Mouse (Mus musculus) common myeloid progenitor, adult 5-6 weeks (primary cell): ENCODE measurements around the gene Tktl2. TPM values are rescaled to one million over a fixed set of nuclear protein-coding genes. Genes with fewer than 3 reads are reported as not detected.

Experiments used
- ATAC-seq: replicated peaks from 2 replicates; pipeline ENCODE4 v1.8.0; 2016; ENCODE audit warnings: low read depth, mild to moderate bottlenecking, moderate TSS enrichment, inconsistent platforms; ENCODE audit not compliant: poor library complexity, severe bottlenecking
- total RNA-seq: library from RNA; stranded (forward); fragments of 200-1000, 187-1606 nt; gene quantifications from 2 replicates; pipeline ENCODE4 v1.2.3, GENCODE M21; 2017

Tktl2 gene
- not detected in 2 replicates for total RNA-seq

GRCm38 (mm10) chr8:66511537-66511936 lies at the start of gene Tktl2:
Gene Tktl2, plus strand, starts transcription at chr8:66511756.
- no peak for ATAC-seq

- ATAC-seq = no peak
Measured at GRCm38 (mm10) chr8:66469821-66470220, 41.7 kb upstream of the Tktl2 start.

GRCm38 (mm10) chr8:66476880-66477279 lies 34.7 kb upstream of the Tktl2 start:
- ATAC-seq = no peak

- ATAC-seq = peak; percentile 91
Measured at GRCm38 (mm10) chr8:66486084-66486763, 25.3 kb upstream of the Tktl2 start, which contains the start of gene Tma16. Gene Tma16, minus strand, starts transcription at chr8:66486530.

GRCm38 (mm10) chr8:66488556-66488955 lies 23.0 kb upstream of the Tktl2 start:
- no peak for ATAC-seq

GRCm38 (mm10) chr8:66490624-66491023 lies 20.9 kb upstream of the Tktl2 start:
- ATAC-seq = peak; percentile 84

GRCm38 (mm10) chr8:66494496-66494895 lies 17.1 kb upstream of the Tktl2 start:
- no peak for ATAC-seq

GRCm38 (mm10) chr8:66495726-66496125 lies 15.8 kb upstream of the Tktl2 start:
- peak; percentile 87 for ATAC-seq

GRCm38 (mm10) chr8:66496998-66497577 lies 14.5 kb upstream of the Tktl2 start:
- ATAC-seq = peak; percentile 84

- no peak for ATAC-seq
Measured at GRCm38 (mm10) chr8:66503381-66503780, 8.2 kb upstream of the Tktl2 start.

GRCm38 (mm10) chr8:66519149-66519548 lies 7.6 kb downstream of the Tktl2 start:
- no peak for ATAC-seq

- ATAC-seq = 0 out of 2 replicates have a peak, but pooled peaks have one; percentile 15
Measured at GRCm38 (mm10) chr8:66520576-66520975, 9.0 kb downstream of the Tktl2 start.

- ATAC-seq = no peak
Measured at GRCm38 (mm10) chr8:66550092-66550491, 38.5 kb downstream of the Tktl2 start.

Other genes with a start within 250 kb of the Tktl2 start
- gene Tma16, start 25.2 kb upstream of the Tktl2 start, total RNA-seq = 44.7 and 57.1 TPM in 2 replicates
- gene Npy5r, start 176.4 kb downstream of the Tktl2 start, total RNA-seq = not detected in 2 replicates
- gene Npy1r, start 185.4 kb downstream of the Tktl2 start, total RNA-seq = not detected in 2 replicates